Mouse (Mus musculus): ENCODE results near the gene F2r.

GRCm38 (mm10) chr13:95553885-95554492 lies 64.3 kb downstream of the F2r start:
- no peak for TF ChIP-seq CTCF (IDR thresholded peaks at IDR 0.05; ENCODE audit: control insufficient read depth, insufficient read depth, low read length)
- TF ChIP-seq POLR2A (IDR thresholded peaks at IDR 0.05; ENCODE audit: borderline replicate concordance, control insufficient read depth, low read depth, low read length), result no peak
